Mouse (Mus musculus): ENCODE measurements around the gene Rhbdd3.

GRCm38 (mm10) chr11:5089147-5089546 lies 9.6 kb upstream of the Rhbdd3 start:
- no peak for TF ChIP-seq POLR2A (IDR thresholded peaks at IDR 0.05; ENCODE audit: low read depth, low read length)
- TF ChIP-seq CTCF (IDR thresholded peaks at IDR 0.05; ENCODE audit: extremely low read depth, insufficient read length, insufficient replicate concordance, low read depth, low read length) = no peak

All from small intestine, adult 2 months (tissue).